Mouse (Mus musculus) intestine, postnatal 0 days (tissue): ENCODE measurements at regions not wholly inside any gene's neighbourhood (a gene's known extent, or its start where the extent isn't known, plus 50 kb on each side); places are given as distances from the start of the nearest gene placed in this dataset.

Source experiments
- ATAC-seq: fragments of 200-750 bp; cut with Nextera tagmentation; 2 replicates; pipeline ENCODE4 v1.8.0; 2017; ENCODE audit warnings: mild to moderate bottlenecking, moderate TSS enrichment, moderate library complexity
- H3K27ac ChIP-seq: fragments of 300-500 bp; sonication (generic); 2 replicates; pipeline ENCODE4 v1.5.1; 2014; ENCODE audit warnings: mild to moderate bottlenecking, low read depth, low read length, moderate library complexity
- H3K27me3 ChIP-seq: fragments of 300-500 bp; sonication (generic); replicated peaks from 2 replicates; pipeline ENCODE4 v1.6.1; 2014; ENCODE audit warnings: low read length, mixed read lengths; ENCODE audit not compliant: control insufficient read depth, insufficient read depth
- H3K36me3 ChIP-seq: fragments of 300-500 bp; sonication (generic); 2 replicates; pipeline ENCODE4 v1.6.1; 2014; ENCODE audit warnings: mild to moderate bottlenecking, moderate library complexity; ENCODE audit not compliant: control insufficient read depth, insufficient read depth
- H3K4me1 ChIP-seq: fragments of 300-500 bp; sonication (generic); replicated peaks from 2 replicates; pipeline ENCODE4 v1.6.1; 2014; ENCODE audit warnings: antibody characterized with exemption, low read length, mixed read lengths; ENCODE audit not compliant: control insufficient read depth, insufficient read depth
- H3K4me2 ChIP-seq: fragments of 300-500 bp; sonication (generic); replicated peaks from 2 replicates; pipeline ENCODE4 v1.6.1; 2014; ENCODE audit warnings: low read depth, mild to moderate bottlenecking, moderate library complexity
- H3K4me3 ChIP-seq: fragments of 300-500 bp; sonication (generic); 2 replicates; pipeline ENCODE4 v1.5.1; 2014; ENCODE audit warnings: low read depth, low read length
- H3K9ac ChIP-seq: fragments of 300-500 bp; sonication (generic); 2 replicates; pipeline ENCODE4 v1.6.1; 2014; ENCODE audit warnings: mild to moderate bottlenecking, low read depth, low read length
- H3K9me3 ChIP-seq: fragments of 300-500 bp; sonication (generic); 2 replicates; pipeline ENCODE4 v1.6.1; 2016; ENCODE audit warnings: mixed run types; ENCODE audit not compliant: control insufficient read depth
- CTCF ChIP-seq: sonication (generic); IDR thresholded peaks from 2 replicates; pipeline ENCODE4 v1.5.1; 2016; ENCODE audit warnings: low read depth, mild to moderate bottlenecking, control low read depth, antibody characterized with exemption, moderate library complexity
- WGBS: fragments of 180-500 bp; shearing (Covaris S2); extraction: QIAGEN DNeasy Blood & Tissue Kit; methylation state at CpG from one replicate; pipeline ENCODE4 v1.1.7; 2014; 5-methylcytosine and 5-hydroxymethylcytosine counted together

- peak; percentile 100 for ATAC-seq
Observed at GRCm38 (mm10) chr12:64273730-64274129, 200.8 kb downstream of the Fscb start.

GRCm38 (mm10) chr12:64266130-64266529, 208.4 kb downstream of the Fscb start:
- Histone ChIP-seq H3K27me3 (no peaks in the 10 kb centered on the region), H3K4me3 (no peak overlapping the region), H3K9me3 (no peaks in the 10 kb centered on the region), H3K36me3 (no peaks in the 10 kb centered on the region), H3K4me1 (no peaks in the 10 kb centered on the region), H3K27ac (no peak overlapping the region), H3K9ac (no peak overlapping the region), H3K4me2 (no peak overlapping the region)
- no peak for TF ChIP-seq CTCF
- ATAC-seq, result no peak

More at GRCm38 (mm10) chr12:64273730-64274129, 200.8 kb downstream of the Fscb start:
- peak; percentile 37 for TF ChIP-seq CTCF
- Histone ChIP-seq H3K36me3 (no peaks in the 10 kb centered on the region), H3K9ac (no peak overlapping the region), H3K4me3 (no peak overlapping the region), H3K4me2 (no peak overlapping the region), H3K4me1 (no peaks in the 10 kb centered on the region), H3K9me3 (no peaks in the 10 kb centered on the region), H3K27me3 (no peaks in the 10 kb centered on the region), H3K27ac (no peak overlapping the region)
- 37% methylated on average over 4 of the region's 4 CpGs for WGBS

- no peak for TF ChIP-seq CTCF
- H3K4me2 ChIP-seq, result no peak overlapping the region
- H3K9me3 ChIP-seq, result no peaks in the 10 kb centered on the region
- ATAC-seq, result no peak
- H3K27ac ChIP-seq, result no peak overlapping the region
- H3K27me3 ChIP-seq, result no peaks in the 10 kb centered on the region
- H3K36me3 ChIP-seq, result no peaks in the 10 kb centered on the region
- no peaks in the 10 kb centered on the region for H3K4me1 ChIP-seq
- H3K4me3 ChIP-seq, result no peak overlapping the region
- no peak overlapping the region for H3K9ac ChIP-seq
Observed at GRCm38 (mm10) chr12:64255016-64255415, 219.5 kb downstream of the Fscb start.

- Histone ChIP-seq H3K36me3 (no peaks in the 10 kb centered on the region), H3K9ac (no peak overlapping the region), H3K27ac (no peak overlapping the region), H3K9me3 (no peaks in the 10 kb centered on the region), H3K4me2 (no peak overlapping the region), H3K4me3 (no peak overlapping the region), H3K4me1 (no peaks in the 10 kb centered on the region), H3K27me3 (no peaks in the 10 kb centered on the region)
- TF ChIP-seq CTCF, result no peak
- no peak for ATAC-seq
- WGBS, result 89% methylated on average over 2 of the region's 2 CpGs
Observed at GRCm38 (mm10) chr12:64249974-64250373, 224.5 kb downstream of the Fscb start.

GRCm38 (mm10) chr12:64229510-64230078, 244.9 kb downstream of the Fscb start:
- WGBS, result 82% methylated on average over 1 of the region's 1 CpGs
- no peak for ATAC-seq

GRCm38 (mm10) chr12:64216409-64216808, 258.1 kb downstream of the Fscb start:
- no peak for ATAC-seq
- no peaks in the 10 kb centered on the region for H3K36me3 ChIP-seq
- H3K4me3 ChIP-seq, result no peak overlapping the region
- H3K4me2 ChIP-seq, result no peak overlapping the region
- no peaks in the 10 kb centered on the region for H3K4me1 ChIP-seq
- H3K27me3 ChIP-seq, result no peaks in the 10 kb centered on the region
- H3K9me3 ChIP-seq, result no peaks in the 10 kb centered on the region
- TF ChIP-seq CTCF, result no peak
- WGBS, result 82% methylated on average over 1 of the region's 1 CpGs
- no peak overlapping the region for H3K27ac ChIP-seq
- H3K9ac ChIP-seq, result no peak overlapping the region

More at GRCm38 (mm10) chr12:64229510-64230078, 244.9 kb downstream of the Fscb start:
- no peak for TF ChIP-seq CTCF
- no peaks in the 10 kb centered on the region for H3K36me3 ChIP-seq
- no peak overlapping the region for H3K27ac ChIP-seq
- H3K9ac ChIP-seq, result no peak overlapping the region
- no peaks in the 10 kb centered on the region for H3K27me3 ChIP-seq
- H3K9me3 ChIP-seq, result no peaks in the 10 kb centered on the region
- no peak overlapping the region for H3K4me2 ChIP-seq
- no peaks in the 10 kb centered on the region for H3K4me1 ChIP-seq
- H3K4me3 ChIP-seq, result no peak overlapping the region

- H3K4me2 ChIP-seq, result no peak overlapping the region
- no peaks in the 10 kb centered on the region for H3K4me1 ChIP-seq
- no peak overlapping the region for H3K4me3 ChIP-seq
- no peak for ATAC-seq
- no peaks in the 10 kb centered on the region for H3K27me3 ChIP-seq
- H3K9me3 ChIP-seq, result no peaks in the 10 kb centered on the region
- no peak overlapping the region for H3K9ac ChIP-seq
- no peak for TF ChIP-seq CTCF
- H3K36me3 ChIP-seq, result no peaks in the 10 kb centered on the region
- 80% methylated on average over 2 of the region's 2 CpGs for WGBS
- H3K27ac ChIP-seq, result no peak overlapping the region
Observed at GRCm38 (mm10) chr12:64198385-64198784, 276.1 kb downstream of the Fscb start.
